Mouse (Mus musculus) lung, postnatal 0 days (tissue): ENCODE data around the gene Elmod3.

Experiments
- CTCF ChIP-seq: IDR thresholded peaks from 2 replicates; pipeline ENCODE4 v1.5.1; 2016; ENCODE audit warnings: antibody characterized with exemption, mild to moderate bottlenecking
- EP300 ChIP-seq: IDR thresholded peaks from 2 replicates; pipeline ENCODE4 v1.6.1; 2016; ENCODE audit warnings: antibody characterized with exemption, mild to moderate bottlenecking, control low read depth

DNA sequence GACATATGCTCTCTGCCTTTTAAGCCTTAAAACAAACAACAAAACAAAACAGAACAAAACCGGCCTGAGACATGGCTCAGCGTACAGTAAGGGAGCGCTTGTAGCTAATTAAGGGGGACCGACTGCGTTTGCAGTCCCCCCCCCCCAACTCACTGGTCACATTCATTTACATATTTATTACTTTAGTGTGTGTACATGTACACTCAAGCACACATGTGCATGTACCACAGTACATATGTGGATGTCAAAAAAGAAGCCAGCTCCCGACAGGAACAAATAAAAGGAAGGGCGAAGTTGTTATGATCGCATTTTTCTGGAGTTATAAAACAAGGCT is 45.2 kb downstream of the Elmod3 start:
- TF ChIP-seq CTCF = no peak
- no peak for TF ChIP-seq EP300
